ENCODE assay signal across 9 mouse cellular contexts in genomic region chr12:83045001-83045531, GRCm38 (mm10).
DNase-seq lines count a peak whose midpoint lies in the region; ATAC-seq lines count a peak whose summit lies in the region.
"Had no signal": no experiment of that assay in that cellular context is flagged by ENCODE, and none has a peak within 500 bp of the region (broad histone marks: within the 10 kb centered on the region; RNA-seq: fewer than 3 reads in every experiment).

No protein-coding gene starts in this region.

- no peak overlapping the region for H3K4me3 ChIP-seq in heart, embryonic 10.5 days
- H3K4me3 ChIP-seq in neural tube, embryonic 14.5 days (ENCODE audit: low read depth, low read length): no peak overlapping the region
- no peak overlapping the region for H3K4me3 ChIP-seq in intestine, embryonic 15.5 days (replicated peaks)
- H3K4me3 ChIP-seq: limb, embryonic 15.5 days had no signal

- 63% methylated on average over 12 of the region's 12 CpGs for WGBS in heart, embryonic 10.5 days
- WGBS in neural tube, embryonic 14.5 days: 22% methylated on average over 12 of the region's 12 CpGs
- WGBS in intestine, embryonic 15.5 days: 52% methylated on average over 12 of the region's 12 CpGs

- peak overlapping the region; percentile 27; the same call in 1 of the 2 replicates for H3K4me2 ChIP-seq in neural tube, embryonic 14.5 days (ENCODE audit: low read depth, low read length)
- H3K4me2 ChIP-seq in intestine, embryonic 15.5 days (replicated peaks): no peak overlapping the region
- H3K4me2 ChIP-seq: limb, embryonic 15.5 days had no signal

- no peak overlapping the region for H3K9ac ChIP-seq in neural tube, embryonic 14.5 days (replicated peaks; ENCODE audit: low read depth, low read length)
- no peak overlapping the region for H3K9ac ChIP-seq in intestine, embryonic 15.5 days
- H3K9ac ChIP-seq: limb, embryonic 15.5 days had no signal

- H3K36me3 ChIP-seq in heart, embryonic 10.5 days: no peaks in the 10 kb centered on the region
- H3K36me3 ChIP-seq in neural tube, embryonic 14.5 days (ENCODE audit: control insufficient read depth, insufficient read depth, low read length): no peaks in the 10 kb centered on the region
- no peaks in the 10 kb centered on the region for H3K36me3 ChIP-seq in intestine, embryonic 15.5 days
- H3K36me3 ChIP-seq: limb, embryonic 15.5 days had no signal

- H3K27me3 ChIP-seq in heart, embryonic 10.5 days (ENCODE audit: insufficient read depth, poor library complexity, severe bottlenecking): no peaks in the 10 kb centered on the region
- H3K27me3 ChIP-seq in neural tube, embryonic 14.5 days (ENCODE audit: control insufficient read depth, insufficient read depth, low read length): no peaks in the 10 kb centered on the region
- no peaks in the 10 kb centered on the region for H3K27me3 ChIP-seq in intestine, embryonic 15.5 days (replicated peaks)
- H3K27me3 ChIP-seq: limb, embryonic 15.5 days had no signal

- no peak overlapping the region for H3K27ac ChIP-seq in heart, embryonic 10.5 days
- peak overlapping the region; percentile 75 for H3K27ac ChIP-seq in neural tube, embryonic 14.5 days (ENCODE audit: low read depth, low read length)
- H3K27ac ChIP-seq in intestine, embryonic 15.5 days: no peak overlapping the region
- H3K27ac ChIP-seq: limb, embryonic 15.5 days had no signal

- peak; percentile 21 for ATAC-seq in neural tube, embryonic 14.5 days (ENCODE audit: low read depth)
- ATAC-seq in intestine, embryonic 15.5 days: no peak

- no peaks in the 10 kb centered on the region for H3K9me3 ChIP-seq in heart, embryonic 10.5 days
- no peaks in the 10 kb centered on the region for H3K9me3 ChIP-seq in neural tube, embryonic 14.5 days (ENCODE audit: control insufficient read depth, low read length)
- H3K9me3 ChIP-seq in intestine, embryonic 15.5 days: no peaks in the 10 kb centered on the region
- H3K9me3 ChIP-seq: limb, embryonic 15.5 days had no signal

- H3K4me1 ChIP-seq in heart, embryonic 10.5 days: peaks cover 25% of the 10 kb centered on the region
- H3K4me1 ChIP-seq in neural tube, embryonic 14.5 days (ENCODE audit: control insufficient read depth, insufficient read depth, low read length): peaks cover 16% of the 10 kb centered on the region
- H3K4me1 ChIP-seq in intestine, embryonic 15.5 days (replicated peaks): no peaks in the 10 kb centered on the region

- DNase-seq in heart, adult 11 months: peak; percentile 92
- no peak for DNase-seq in heart, embryonic 10.5 days (ENCODE audit: low spot score)
- peak; percentile 29 to 37 for DNase-seq in cerebellum, adult 18-20 months
- DNase-seq in frontal cortex, postnatal 36 days (ENCODE audit: low spot score in 2 of 2): peak; percentile 27 to 45
- DNase-seq in kidney, postnatal 36 days: peak; percentile 35 to 42
- no peak for DNase-seq in gastrocnemius, postnatal 25 days

Comparison
In these comparisons a context has a peak if more than half of its experiments do, and no peak if none do; other contexts are left out.
1. DNase-seq: peak in heart, adult 11 months (single experiment), cerebellum, adult 18-20 months (2 of 2), frontal cortex, postnatal 36 days (2 of 2) and kidney, postnatal 36 days (2 of 2); none in heart, embryonic 10.5 days (single experiment) and gastrocnemius, postnatal 25 days (single experiment).